ENCODE assay signal across 17 mouse cellular contexts in genomic region chr1:171452923-171453322, GRCm38 (mm10). TPM values are rescaled to one million over a fixed set of nuclear protein-coding genes. Genes with fewer than 3 reads are reported as not detected.
DNase-seq lines count a peak whose midpoint lies in the region; ATAC-seq lines count a peak whose summit lies in the region.
"Had no signal": no experiment of that assay in that cellular context is flagged by ENCODE, and none has a peak within 500 bp of the region (broad histone marks: within the 10 kb centered on the region; RNA-seq: fewer than 3 reads in every experiment).

No protein-coding gene starts in this region.

- DNase-seq in adrenal gland, postnatal 14 days, result peak; percentile 39
- no peak for DNase-seq in adrenal gland, postnatal 36 days
- peak; percentile 28 for DNase-seq in 3T3-L1 (ENCODE audit: low read depth, low spot score)
- DNase-seq in lung, postnatal 25 days (ENCODE audit: low spot score), result peak; percentile 56
- no peak for DNase-seq in midbrain, embryonic 11.5 days (ENCODE audit: low spot score, missing footprints)
- no peak for DNase-seq in gastrocnemius, adult 18-20 months (ENCODE audit: low spot score)
- DNase-seq: adrenal gland, adult 8-10 months; B cell, adult 2 months; cerebellum, adult 18-20 months; gastrocnemius, postnatal 25 days; thymus, adult 2 months had no signal

- no peak overlapping the region for H3K4me3 ChIP-seq in midbrain, embryonic 11.5 days (ENCODE audit: low read depth, low read length)
- no peak overlapping the region for H3K4me3 ChIP-seq in forebrain, embryonic 13.5 days
- H3K4me3 ChIP-seq: hindbrain, embryonic 15.5 days; kidney, embryonic 15.5 days had no signal

- H3K4me1 ChIP-seq in midbrain, embryonic 11.5 days (ENCODE audit: control insufficient read depth, insufficient read depth, low read length), result no peaks in the 10 kb centered on the region
- no peaks in the 10 kb centered on the region for H3K4me1 ChIP-seq in forebrain, embryonic 13.5 days
- H3K4me1 ChIP-seq: hindbrain, embryonic 15.5 days had no signal

- ATAC-seq in granulocyte monocyte progenitor cell, adult 5-6 weeks (replicated peaks; ENCODE audit: poor library complexity, severe bottlenecking), result peak; percentile 86
- no peak for ATAC-seq in midbrain, embryonic 11.5 days (ENCODE audit: low FRiP score)
- ATAC-seq in forebrain, embryonic 13.5 days, result no peak

- no peak overlapping the region for H3K9ac ChIP-seq in midbrain, embryonic 11.5 days (ENCODE audit: low read length)
- H3K9ac ChIP-seq in forebrain, embryonic 13.5 days, result no peak overlapping the region
- H3K9ac ChIP-seq: hindbrain, embryonic 15.5 days; kidney, embryonic 15.5 days had no signal

- H3K36me3 ChIP-seq in midbrain, embryonic 11.5 days (ENCODE audit: control insufficient read depth, insufficient read depth, low read length), result no peaks in the 10 kb centered on the region
- H3K36me3 ChIP-seq in forebrain, embryonic 13.5 days (ENCODE audit: poor library complexity, severe bottlenecking), result no peaks in the 10 kb centered on the region
- H3K36me3 ChIP-seq: G1E; hindbrain, embryonic 15.5 days had no signal

- H3K4me2 ChIP-seq in midbrain, embryonic 11.5 days, result no peak overlapping the region
- H3K4me2 ChIP-seq in forebrain, embryonic 13.5 days, result no peak overlapping the region
- H3K4me2 ChIP-seq: hindbrain, embryonic 15.5 days; kidney, embryonic 15.5 days had no signal

- H3K27ac ChIP-seq in midbrain, embryonic 11.5 days (ENCODE audit: low read depth, low read length), result no peak overlapping the region
- no peak overlapping the region for H3K27ac ChIP-seq in forebrain, embryonic 13.5 days
- H3K27ac ChIP-seq: hindbrain, embryonic 15.5 days; kidney, embryonic 15.5 days had no signal

- WGBS in midbrain, embryonic 11.5 days, result 87% methylated on average over 5 of the region's 5 CpGs
- 90% methylated on average over 5 of the region's 5 CpGs for WGBS in forebrain, embryonic 13.5 days

- H3K27me3 ChIP-seq in midbrain, embryonic 11.5 days (ENCODE audit: control insufficient read depth, insufficient read depth, low read length), result no peaks in the 10 kb centered on the region
- no peaks in the 10 kb centered on the region for H3K27me3 ChIP-seq in forebrain, embryonic 13.5 days
- H3K27me3 ChIP-seq: hindbrain, embryonic 15.5 days; kidney, embryonic 15.5 days had no signal

- no peaks in the 10 kb centered on the region for H3K9me3 ChIP-seq in midbrain, embryonic 11.5 days (ENCODE audit: control insufficient read depth, low read length)
- no peaks in the 10 kb centered on the region for H3K9me3 ChIP-seq in forebrain, embryonic 13.5 days (replicated peaks)
- H3K9me3 ChIP-seq: G1E; hindbrain, embryonic 15.5 days; kidney, embryonic 15.5 days had no signal

RNA-seq across cellular contexts. Expression of gene F11r, which starts 15.6 kb away (rescaled TPM):
- total RNA-seq in adrenal gland, postnatal 14 days (2021), result 59.6 and 66.3 TPM in 2 replicates
- 10 to 100 TPM; 39.7 to 51.0 TPM for total RNA-seq in adrenal gland, postnatal 36 days (2021)
- not detected in 2 replicates for total RNA-seq in granulocyte monocyte progenitor cell, adult 5-6 weeks (2014; fragmentation: Nextera tagmentation)
- 5.8 TPM in 1 of 2 replicates, not detected in the other for total RNA-seq in granulocyte monocyte progenitor cell, adult 5-6 weeks (2017)
- 9.9 and 13.1 TPM in 2 replicates for polyA plus RNA-seq in midbrain, embryonic 11.5 days (2014; fragmentation: Nextera tagmentation; extraction: Ambion mirVana)
- total RNA-seq in gastrocnemius, adult 18-20 months (2021), result 1 to 10 TPM; 3.7 to 7.0 TPM
- polyA plus RNA-seq in forebrain, embryonic 13.5 days (2015; fragmentation: Nextera tagmentation; extraction: Ambion mirVana), result 8.4 and 9.7 TPM in 2 replicates
- polyA plus RNA-seq: G1E had no signal

RNA-seq across cellular contexts. Expression of gene Tstd1, which starts 34.3 kb away (rescaled TPM):
- total RNA-seq in adrenal gland, postnatal 14 days (2021), result 2.6 and 11.3 TPM in 2 replicates
- 1 to 10 TPM; 1.3 to 3.6 TPM for total RNA-seq in adrenal gland, postnatal 36 days (2021)
- total RNA-seq in granulocyte monocyte progenitor cell, adult 5-6 weeks (2014; fragmentation: Nextera tagmentation), result 10.1 and 14.9 TPM in 2 replicates
- 3.7 TPM in 1 of 2 replicates, not detected in the other for total RNA-seq in granulocyte monocyte progenitor cell, adult 5-6 weeks (2017)
- polyA plus RNA-seq in midbrain, embryonic 11.5 days (2014; fragmentation: Nextera tagmentation; extraction: Ambion mirVana), result 2.1 and 4.0 TPM in 2 replicates
- under 1 TPM; 0.48 to 0.93 TPM for total RNA-seq in gastrocnemius, adult 18-20 months (2021)
- 12.2 and 12.3 TPM in 2 replicates for polyA plus RNA-seq in forebrain, embryonic 13.5 days (2015; fragmentation: Nextera tagmentation; extraction: Ambion mirVana)
- total RNA-seq: megakaryocyte-erythroid progenitor cell, adult 5-6 weeks had no signal

RNA-seq across cellular contexts. Expression of gene Usf1, which starts 41.8 kb away (rescaled TPM):
- total RNA-seq in adrenal gland, postnatal 14 days (2021), result 49.6 and 69.1 TPM in 2 replicates
- total RNA-seq in adrenal gland, postnatal 36 days (2021), result 10 to 100 TPM; 54.1 to 72.9 TPM
- total RNA-seq in granulocyte monocyte progenitor cell, adult 5-6 weeks (2014; fragmentation: Nextera tagmentation), result 51.3 and 64.2 TPM in 2 replicates
- 71.0 and 71.5 TPM in 2 replicates for total RNA-seq in granulocyte monocyte progenitor cell, adult 5-6 weeks (2017)
- 152 and 154 TPM in 2 replicates for polyA plus RNA-seq in midbrain, embryonic 11.5 days (2014; fragmentation: Nextera tagmentation; extraction: Ambion mirVana)
- 10 to 100 TPM; 24.7 to 26.1 TPM for total RNA-seq in gastrocnemius, adult 18-20 months (2021)
- polyA plus RNA-seq in forebrain, embryonic 13.5 days (2015; fragmentation: Nextera tagmentation; extraction: Ambion mirVana), result 205 and 211 TPM in 2 replicates

RNA-seq across cellular contexts. Expression of gene Alyref2, which starts 50.4 kb away (rescaled TPM):
- 7.3 and 9.7 TPM in 2 replicates for total RNA-seq in adrenal gland, postnatal 14 days (2021)
- 1 to 10 TPM; 6.1 to 7.2 TPM for total RNA-seq in adrenal gland, postnatal 36 days (2021)
- total RNA-seq in granulocyte monocyte progenitor cell, adult 5-6 weeks (2014; fragmentation: Nextera tagmentation), result 3.2 and 4.7 TPM in 2 replicates
- total RNA-seq in granulocyte monocyte progenitor cell, adult 5-6 weeks (2017), result 6.4 and 13.2 TPM in 2 replicates
- polyA plus RNA-seq in midbrain, embryonic 11.5 days (2014; fragmentation: Nextera tagmentation; extraction: Ambion mirVana), result 16.2 and 16.8 TPM in 2 replicates
- total RNA-seq in gastrocnemius, adult 18-20 months (2021), result 1 to 10 TPM; 1.3 to 1.4 TPM
- polyA plus RNA-seq in forebrain, embryonic 13.5 days (2015; fragmentation: Nextera tagmentation; extraction: Ambion mirVana), result 23.0 and 24.5 TPM in 2 replicates

Comparison
In these comparisons a context has a peak if more than half of its experiments do, and no peak if none do; other contexts are left out.
1. DNase-seq: peak in adrenal gland, postnatal 14 days (single experiment), 3T3-L1 (single experiment) and lung, postnatal 25 days (single experiment); none in adrenal gland, postnatal 36 days (0 of 2), midbrain, embryonic 11.5 days (single experiment) and gastrocnemius, adult 18-20 months (single experiment).